Mouse (Mus musculus) lung, postnatal 0 days (tissue): ENCODE data around the gene Idi1. TPM values are rescaled to one million over a fixed set of nuclear protein-coding genes. Genes with fewer than 3 reads are reported as not detected.

Experiments
- ATAC-seq: fragments of 200-750 bp; cut with Nextera tagmentation; 2 replicates; pipeline ENCODE4 v1.8.0; 2017; ENCODE audit warnings: moderate library complexity
- DNase-seq: peaks from one replicate; pipeline ENCODE4 v3.0.0-alpha.2; 2016; ENCODE audit warnings: low spot score
- H3K27ac ChIP-seq: fragments of 300-500 bp; sonication (generic); 2 replicates; pipeline ENCODE4 v1.5.1; 2014; ENCODE audit warnings: antibody characterized with exemption, mild to moderate bottlenecking, low read length, mixed read lengths
- H3K27me3 ChIP-seq: fragments of 300-500 bp; sonication (generic); replicated peaks from 2 replicates; pipeline ENCODE4 v1.6.1; 2014; ENCODE audit warnings: low read length, mixed read lengths; ENCODE audit not compliant: insufficient read depth
- H3K36me3 ChIP-seq: fragments of 300-500 bp; sonication (generic); 2 replicates; pipeline ENCODE4 v1.6.1; 2014; ENCODE audit warnings: low read length, mixed read lengths; ENCODE audit not compliant: insufficient read depth
- H3K4me1 ChIP-seq: fragments of 300-500 bp; sonication (generic); 2 replicates; pipeline ENCODE4 v1.6.1; 2014; ENCODE audit warnings: antibody characterized with exemption, low read depth, low read length, mixed read lengths; ENCODE audit not compliant: insufficient read depth
- H3K4me2 ChIP-seq: fragments of 300-500 bp; sonication (generic); replicated peaks from 2 replicates; pipeline ENCODE4 v1.6.1; 2014; ENCODE audit warnings: low read depth, mild to moderate bottlenecking, low read length, moderate library complexity, mixed read lengths
- H3K4me3 ChIP-seq: fragments of 300-500 bp; sonication (generic); 2 replicates; pipeline ENCODE4 v1.5.1; 2014; ENCODE audit warnings: low read depth, low read length
- H3K9ac ChIP-seq: fragments of 300-500 bp; sonication (generic); replicated peaks from 2 replicates; pipeline ENCODE4 v1.6.1; 2014; ENCODE audit warnings: low read depth, mild to moderate bottlenecking
- H3K9me3 ChIP-seq: fragments of 300-500 bp; sonication (generic); 2 replicates; pipeline ENCODE4 v1.6.1; 2016; ENCODE audit warnings: low read length, mixed read lengths
- CTCF ChIP-seq: IDR thresholded peaks from 2 replicates; pipeline ENCODE4 v1.5.1; 2016; ENCODE audit warnings: antibody characterized with exemption, mild to moderate bottlenecking
- EP300 ChIP-seq: IDR thresholded peaks from 2 replicates; pipeline ENCODE4 v1.6.1; 2016; ENCODE audit warnings: antibody characterized with exemption, mild to moderate bottlenecking, control low read depth
- WGBS: fragments of 180-500 bp; shearing (Covaris S2); extraction: QIAGEN DNeasy Blood & Tissue Kit; methylation state at CpG from one replicate; pipeline ENCODE4 v1.1.7; 2014; 5-methylcytosine and 5-hydroxymethylcytosine counted together
- polyA plus RNA-seq: library from polyadenylated mRNA; unstranded; fragments of >200 nt; fragmentation: Nextera tagmentation; extraction: Ambion mirVana; gene quantifications from 2 replicates; pipeline ENCODE4 v1.2.1, GENCODE M21; 2015

The Idi1 gene
- polyA plus RNA-seq, 1 experiment from 2014 or later = 63.6 TPM

DNA sequence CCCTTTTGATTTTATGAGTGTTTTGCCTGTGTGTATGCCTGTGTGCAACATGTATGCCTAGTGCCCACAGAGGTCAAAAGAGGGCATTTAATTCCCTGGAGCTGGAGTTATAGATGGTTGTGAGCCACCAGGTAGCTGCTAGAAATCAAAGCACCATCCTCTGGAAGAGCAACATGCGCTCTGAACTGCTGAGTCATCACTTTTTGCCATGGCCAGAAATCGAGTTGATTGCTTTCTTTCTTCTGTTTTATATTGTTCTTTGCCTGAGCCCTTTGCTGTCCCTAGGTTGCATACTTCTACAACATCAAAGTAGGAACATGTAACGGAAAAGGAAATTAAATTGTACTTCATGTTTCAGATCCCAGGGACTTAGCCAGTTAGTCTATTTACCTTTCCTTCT is 20.3 kb upstream of the Idi1 start:
- ATAC-seq = no peak
- Histone ChIP-seq H3K4me2 (no peak overlapping the region), H3K27ac (no peak overlapping the region), H3K9me3 (no peaks in the 10 kb centered on the region), H3K4me3 (no peak overlapping the region), H3K4me1 (peaks cover 3% of the 10 kb centered on the region; the same call in 1 of the 2 replicates), H3K9ac (no peak overlapping the region), H3K36me3 (peaks cover 5% of the 10 kb centered on the region; the same call in 1 of the 2 replicates), H3K27me3 (no peaks in the 10 kb centered on the region)
- 87% methylated on average over 3 of the region's 3 CpGs for WGBS
- TF ChIP-seq EP300 = no peak
- no peak for TF ChIP-seq CTCF
- DNase-seq = no peak

GRCm38 (mm10) chr13:8866612-8867011 is 18.7 kb upstream of the Idi1 start:
- H3K27ac ChIP-seq = peak overlapping the region; percentile 64
- peaks cover 3% of the 10 kb centered on the region; the same call in 1 of the 2 replicates for H3K4me1 ChIP-seq
- H3K4me2 ChIP-seq = no peak overlapping the region
- H3K9ac ChIP-seq = no peak overlapping the region
- TF ChIP-seq EP300 = peak; percentile 83
- no peak for TF ChIP-seq CTCF
- no peaks in the 10 kb centered on the region for H3K36me3 ChIP-seq
- no peak overlapping the region for H3K4me3 ChIP-seq
- no peaks in the 10 kb centered on the region for H3K9me3 ChIP-seq
- 57% methylated on average over 7 of the region's 7 CpGs for WGBS
- DNase-seq = peak; percentile 56
- H3K27me3 ChIP-seq = no peaks in the 10 kb centered on the region
- ATAC-seq = peak; percentile 19

DNA sequence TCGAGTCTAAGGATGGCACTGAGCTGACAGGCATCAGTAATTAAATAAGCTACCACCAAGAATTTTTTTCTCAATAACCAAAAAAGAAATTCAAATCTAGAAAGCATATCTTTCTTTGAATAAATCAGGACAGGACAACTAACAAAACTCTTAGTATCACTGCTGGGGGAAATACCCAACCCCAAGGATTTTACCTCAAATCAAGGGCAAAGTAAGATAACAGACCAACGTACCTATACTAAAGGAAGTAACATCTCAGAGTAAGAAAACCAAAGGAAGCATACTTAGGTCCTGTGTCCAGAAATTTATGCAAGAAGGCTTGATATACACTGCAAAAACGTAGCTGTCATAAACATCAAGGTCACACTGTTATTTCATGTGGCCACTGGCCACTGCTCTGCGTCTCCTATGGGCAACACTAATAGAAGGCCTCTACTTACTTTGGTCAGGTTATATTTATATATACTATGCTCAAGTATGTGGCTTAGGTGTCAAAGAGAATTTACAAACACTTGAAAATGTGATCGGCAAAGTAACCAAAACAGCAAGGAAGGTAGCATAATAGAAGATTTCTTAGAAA is 15.6 kb upstream of the Idi1 start:
- no peak for DNase-seq
- H3K4me3 ChIP-seq = peak overlapping the region; percentile 89
- TF ChIP-seq CTCF = no peak
- no peak for TF ChIP-seq EP300
- no peaks in the 10 kb centered on the region for H3K36me3 ChIP-seq
- 43% methylated on average over 5 of the region's 5 CpGs for WGBS
- peak overlapping the region; percentile 84 for H3K9ac ChIP-seq
- no peaks in the 10 kb centered on the region for H3K9me3 ChIP-seq
- H3K27me3 ChIP-seq = no peaks in the 10 kb centered on the region
- H3K4me2 ChIP-seq = peak overlapping the region; percentile 84
- peak overlapping the region; percentile 96; the same call in 1 of the 2 replicates for H3K27ac ChIP-seq
- ATAC-seq = no peak
- peaks cover 3% of the 10 kb centered on the region; the same call in 1 of the 2 replicates for H3K4me1 ChIP-seq

- ATAC-seq (no peak), DNase-seq (peak; percentile 29)
- Histone ChIP-seq H3K9ac (peak overlapping the region; percentile 84), H3K27ac (peak overlapping the region; percentile 96), H3K4me2 (peak overlapping the region; percentile 84), H3K4me1 (peaks cover 3% of the 10 kb centered on the region; the same call in 1 of the 2 replicates), H3K27me3 (no peaks in the 10 kb centered on the region), H3K4me3 (peak overlapping the region; percentile 89), H3K9me3 (no peaks in the 10 kb centered on the region), H3K36me3 (no peaks in the 10 kb centered on the region)
- TF ChIP-seq EP300 = no peak
- TF ChIP-seq CTCF = no peak
- WGBS = 3% methylated on average over 9 of the region's 9 CpGs
Measured at GRCm38 (mm10) chr13:8870160-8870509, 15.2 kb upstream of the Idi1 start.

DNA sequence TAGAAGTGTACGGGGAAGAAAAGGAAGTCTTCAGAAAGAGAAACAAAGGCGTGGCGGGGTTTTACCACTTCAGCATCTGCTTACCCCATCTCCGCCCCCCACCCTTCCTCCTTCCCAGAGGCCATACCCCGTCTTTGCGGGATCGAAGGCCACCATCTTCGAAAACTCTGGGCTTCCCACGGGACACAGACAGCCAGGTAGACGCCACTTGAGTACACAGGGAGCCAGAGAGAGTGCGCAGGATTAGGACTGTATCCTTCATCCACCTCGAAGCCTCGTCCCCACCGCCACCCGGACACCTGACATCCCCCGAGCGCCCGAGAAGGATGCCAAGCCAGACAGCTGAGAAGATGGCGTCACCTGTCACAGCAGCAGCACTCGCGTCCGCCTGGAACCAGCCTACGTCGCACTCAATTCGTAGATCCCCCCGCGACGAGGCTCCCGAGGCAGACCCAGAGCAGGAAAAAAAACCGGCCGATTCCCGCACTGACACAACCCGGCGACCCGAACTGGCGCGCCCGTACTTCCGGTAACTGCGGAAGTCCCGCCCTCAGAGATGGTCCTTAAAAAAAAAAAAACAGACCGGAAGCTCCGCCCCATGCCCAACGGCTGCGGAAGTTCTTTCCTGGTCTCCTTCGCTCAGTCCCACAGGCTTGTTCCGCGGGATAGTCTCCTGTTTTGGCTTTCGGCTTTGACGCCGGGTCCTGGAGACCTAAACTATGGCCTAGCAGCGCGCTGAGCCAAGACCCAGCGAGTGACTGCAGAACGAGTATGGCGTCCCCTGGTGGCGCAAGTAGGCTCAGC is 14.6 kb upstream of the Idi1 start:
- TF ChIP-seq CTCF (peak; percentile 99), EP300 (peak; percentile 79)
- WGBS = under 1% methylated on average over 57 of the region's 57 CpGs
- peak; percentile 93 for ATAC-seq
- Histone ChIP-seq H3K4me1 (peaks cover 3% of the 10 kb centered on the region; the same call in 1 of the 2 replicates), H3K27me3 (no peaks in the 10 kb centered on the region), H3K9me3 (no peaks in the 10 kb centered on the region), H3K9ac (peak overlapping the region; percentile 84), H3K4me3 (peak overlapping the region; percentile 89), H3K4me2 (peak overlapping the region; percentile 84), H3K27ac (peak overlapping the region; percentile 96), H3K36me3 (no peaks in the 10 kb centered on the region)
- DNase-seq = peak; percentile 95

DNA sequence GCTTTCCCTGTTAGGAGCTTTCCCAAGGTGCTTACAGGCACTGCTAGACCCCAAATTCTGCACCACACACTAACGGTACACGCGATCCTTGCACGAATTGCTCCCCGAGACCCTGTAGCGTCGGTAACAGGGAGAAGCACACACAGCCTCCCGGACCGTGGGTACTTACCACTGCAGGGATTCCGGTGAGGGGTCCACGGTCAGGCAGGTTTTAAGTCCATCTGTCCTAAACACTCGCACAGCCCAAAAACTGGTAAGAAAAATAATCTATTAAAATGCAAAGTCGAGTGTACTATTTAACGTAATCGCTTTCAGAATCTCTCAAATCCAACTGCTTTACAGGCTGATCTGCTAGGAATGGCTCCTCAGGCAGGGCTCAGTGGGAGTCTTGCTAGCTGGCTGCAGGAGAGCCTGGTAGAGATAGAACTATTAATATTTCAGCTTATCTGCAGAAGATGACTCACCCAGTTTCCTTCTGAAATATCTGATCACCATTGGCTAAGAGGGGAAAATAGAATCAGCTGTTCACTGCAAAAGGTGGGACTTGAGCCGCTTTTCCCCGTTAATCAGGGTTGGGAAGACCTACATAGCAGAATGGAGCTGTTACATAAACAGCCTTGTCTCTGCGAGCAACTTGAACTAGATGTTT is 13.9 kb upstream of the Idi1 start, which contains the start of gene Wdr37:
Wdr37 (minus strand) TSS at position 596 of the 649 bp plus-strand sequence.
- H3K9me3 ChIP-seq = no peaks in the 10 kb centered on the region
- no peak for TF ChIP-seq EP300
- TF ChIP-seq CTCF = no peak
- peak within 1 kb of the TSS; percentile 89 for H3K4me3 ChIP-seq
- peak; percentile 32; the same call in 1 of the 2 replicates for ATAC-seq
- H3K4me1 ChIP-seq = peaks cover 3% of the 10 kb centered on the region; the same call in 1 of the 2 replicates
- DNase-seq = peak; percentile 59
- no peaks in the 10 kb centered on the region for H3K27me3 ChIP-seq
- H3K36me3 ChIP-seq = no peaks in the 10 kb centered on the region
- H3K9ac ChIP-seq = peak within 1 kb of the TSS; percentile 84
- peak within 1 kb of the TSS; percentile 96 for H3K27ac ChIP-seq
- WGBS = 1% methylated on average over 18 of the region's 18 CpGs
- H3K4me2 ChIP-seq = peak within 1 kb of the TSS; percentile 84
